9 mouse cellular contexts compared by ENCODE assay signal in genomic region chr8:71686143-71686734, GRCm38 (mm10). TPM values are rescaled to one million over a fixed set of nuclear protein-coding genes. Genes with fewer than 3 reads are reported as not detected.
DNase-seq lines count a peak whose midpoint lies in the region; ATAC-seq lines count a peak whose summit lies in the region.
"Had no signal": no experiment of that assay in that cellular context is flagged by ENCODE, and none has a peak within 500 bp of the region (broad histone marks: within the 10 kb centered on the region; RNA-seq: fewer than 3 reads in every experiment).

No protein-coding gene starts in this region.

- ATAC-seq in cerebellum, adult (ENCODE audit: insufficient number of reproducible peaks, low FRiP score, low TSS enrichment), result no peak

- DNase-seq in heart, adult 11 months, result peak; percentile 93
- no peak for DNase-seq in heart, postnatal 14 days
- DNase-seq in R1 (ENCODE audit: low read depth, low spot score), result peak; percentile 78
- peak; percentile 46 for DNase-seq in heart, postnatal 4 days
- DNase-seq in lung, postnatal 10 days, result peak; percentile 36
- DNase-seq in ovary, postnatal 14 days (ENCODE audit: low spot score), result no peak
- no peak for DNase-seq in spleen, postnatal 14 days (ENCODE audit: low spot score in 2 of 2)
- DNase-seq: thymus, adult 18-20 months had no signal

- intact Hi-C loops in heart, postnatal 14 days (cut with DNase I), result no loop called here

RNA-seq across cellular contexts. Expression of gene Insl3, which starts 2.8 kb away (rescaled TPM):
- 1 to 10 TPM; 5.0 to 7.0 TPM for total RNA-seq in heart, postnatal 14 days (2021)
- total RNA-seq in heart, postnatal 4 days (2021), result 1 to 10 TPM; 6.6 to 6.9 TPM

RNA-seq across cellular contexts. Expression of gene Jak3, which starts 10.1 kb away (rescaled TPM):
- 10 to 100 TPM; 11.7 to 13.3 TPM for total RNA-seq in heart, postnatal 14 days (2021)
- total RNA-seq in heart, postnatal 4 days (2021), result 10 to 100 TPM; 15.8 TPM

RNA-seq across cellular contexts. Expression of gene Unc13a, which starts 14.7 kb away (rescaled TPM):
- 1 to 10 TPM in 1 of 2 experiments, under 1 TPM in 1; 0.93 to 1.1 TPM for total RNA-seq in heart, postnatal 14 days (2021)
- 1 to 10 TPM; 1.3 to 1.4 TPM for total RNA-seq in heart, postnatal 4 days (2021)

RNA-seq across cellular contexts. Expression of gene B3gnt3, which starts 15.3 kb away (rescaled TPM):
- 10 to 100 TPM in 1 of 2 experiments, 1 to 10 TPM in 1; 9.4 to 11.4 TPM for total RNA-seq in heart, postnatal 14 days (2021)
- total RNA-seq in heart, postnatal 4 days (2021), result 1 to 10 TPM; 7.5 to 7.6 TPM

RNA-seq across cellular contexts. Expression of gene Fcho1, which starts 39.3 kb away (rescaled TPM):
- total RNA-seq in heart, postnatal 14 days (2021), result 1 to 10 TPM; 1.4 to 5.7 TPM
- 1 to 10 TPM; 1.6 to 2.4 TPM for total RNA-seq in heart, postnatal 4 days (2021)

Comparison
In these comparisons a context has a peak if more than half of its experiments do, and no peak if none do; other contexts are left out.
1. DNase-seq: peak in heart, adult 11 months (single experiment), R1 (single experiment), heart, postnatal 4 days (single experiment) and lung, postnatal 10 days (single experiment); none in heart, postnatal 14 days (0 of 2), ovary, postnatal 14 days (single experiment) and spleen, postnatal 14 days (0 of 2).